Mouse (Mus musculus) G1E (cell line): ENCODE data around the gene Keg1.

Source experiments
- CTCF ChIP-seq: IDR thresholded peaks from 2 replicates; pipeline ENCODE4 v1.5.1; 2012; ENCODE audit warnings: low read depth, low read length, inconsistent platforms, mixed read lengths
- GATA1 ChIP-seq: IDR thresholded peaks from 2 replicates; pipeline ENCODE4 v1.6.1; 2012; ENCODE audit warnings: borderline replicate concordance, low read length, inconsistent platforms, mixed read lengths
- POLR2AphosphoS5 ChIP-seq: IDR thresholded peaks from 2 replicates; pipeline ENCODE4 v1.6.1; 2012; ENCODE audit warnings: low read depth, low read length, inconsistent platforms; ENCODE audit not compliant: insufficient replicate concordance

GRCm38 (mm10) chr19:12708986-12709385 lies 13.4 kb downstream of the Keg1 start:
- TF ChIP-seq CTCF = no peak
- no peak for TF ChIP-seq GATA1
- TF ChIP-seq POLR2AphosphoS5 = no peak
